In genomic region chr9:47279410-47279809, GRCm38 (mm10) we compare ENCODE assay signal across 12 mouse cellular contexts.
DNase-seq lines count a peak whose midpoint lies in the region; ATAC-seq lines count a peak whose summit lies in the region.
"Had no signal": no experiment of that assay in that cellular context is flagged by ENCODE, and none has a peak within 500 bp of the region (broad histone marks: within the 10 kb centered on the region; RNA-seq: fewer than 3 reads in every experiment).

No protein-coding gene starts in this region.

- H3K4me2 ChIP-seq in forebrain, embryonic 13.5 days, result peak overlapping the region; percentile 15; the same call in 1 of the 2 replicates
- H3K4me2 ChIP-seq: heart, embryonic 15.5 days; limb, embryonic 13.5 days had no signal

- H3K9ac ChIP-seq in forebrain, embryonic 13.5 days, result no peak overlapping the region
- H3K9ac ChIP-seq: heart, embryonic 15.5 days; limb, embryonic 13.5 days had no signal

- peaks cover 59% of the 10 kb centered on the region for H3K4me1 ChIP-seq in forebrain, embryonic 13.5 days

- no peaks in the 10 kb centered on the region for H3K9me3 ChIP-seq in forebrain, embryonic 13.5 days (replicated peaks)
- H3K9me3 ChIP-seq: heart, embryonic 15.5 days; limb, embryonic 13.5 days had no signal

- ATAC-seq in forebrain, embryonic 13.5 days, result 0 out of 2 replicates have a peak, but pooled peaks have one; percentile 17
- no peak for ATAC-seq in megakaryocyte, adult 5-6 weeks (ENCODE audit: poor library complexity, severe bottlenecking)

- DNase-seq in kidney, postnatal 4 days, result peak; percentile 16 to 44
- DNase-seq in kidney, postnatal 36 days, result no peak
- DNase-seq in 3T3-L1 (ENCODE audit: low read depth, low spot score) (peak; percentile 4), adipocyte (ENCODE audit: low spot score) (peak; percentile 5)
- DNase-seq in spleen, postnatal 14 days (ENCODE audit: low spot score in 2 of 2), result no peak
- no peak for DNase-seq in T-cell, adult 2 months (ENCODE audit: low spot score)
- DNase-seq: cerebellum, adult 9-11 months; kidney, postnatal 25 days had no signal

- H3K4me3 ChIP-seq in forebrain, embryonic 13.5 days, result no peak overlapping the region
- H3K4me3 ChIP-seq: heart, embryonic 15.5 days; limb, embryonic 13.5 days had no signal

- 26% methylated on average over 6 of the region's 6 CpGs for WGBS in forebrain, embryonic 13.5 days

- no peaks in the 10 kb centered on the region for H3K27me3 ChIP-seq in forebrain, embryonic 13.5 days

- H3K36me3 ChIP-seq in forebrain, embryonic 13.5 days (ENCODE audit: poor library complexity, severe bottlenecking), result no peaks in the 10 kb centered on the region
- H3K36me3 ChIP-seq: heart, embryonic 15.5 days; limb, embryonic 13.5 days had no signal

- H3K27ac ChIP-seq in forebrain, embryonic 13.5 days, result peak overlapping the region; percentile 94
- H3K27ac ChIP-seq: heart, embryonic 15.5 days had no signal

Comparison
In these comparisons a context has a peak if more than half of its experiments do, and no peak if none do; other contexts are left out.
1. DNase-seq: peak in kidney, postnatal 4 days (2 of 2), 3T3-L1 (single experiment) and adipocyte (single experiment); none in kidney, postnatal 36 days (0 of 2), spleen, postnatal 14 days (0 of 2) and T-cell, adult 2 months (single experiment).